Mouse (Mus musculus) lung, postnatal 0 days (tissue): ENCODE measurements at regions not wholly inside any gene's neighbourhood (a gene's known extent, or its start where the extent isn't known, plus 50 kb on each side); places are given as distances from the start of the nearest gene placed in this dataset.

ENCODE experiments used
- ATAC-seq: fragments of 200-750 bp; cut with Nextera tagmentation; 2 replicates; pipeline ENCODE4 v1.8.0; 2017; ENCODE audit warnings: moderate library complexity
- DNase-seq: peaks from one replicate; pipeline ENCODE4 v3.0.0-alpha.2; 2016; ENCODE audit warnings: low spot score
- H3K27ac ChIP-seq: fragments of 300-500 bp; sonication (generic); 2 replicates; pipeline ENCODE4 v1.5.1; 2014; ENCODE audit warnings: antibody characterized with exemption, mild to moderate bottlenecking, low read length, mixed read lengths
- H3K27me3 ChIP-seq: fragments of 300-500 bp; sonication (generic); replicated peaks from 2 replicates; pipeline ENCODE4 v1.6.1; 2014; ENCODE audit warnings: low read length, mixed read lengths; ENCODE audit not compliant: insufficient read depth
- H3K36me3 ChIP-seq: fragments of 300-500 bp; sonication (generic); 2 replicates; pipeline ENCODE4 v1.6.1; 2014; ENCODE audit warnings: low read length, mixed read lengths; ENCODE audit not compliant: insufficient read depth
- H3K4me1 ChIP-seq: fragments of 300-500 bp; sonication (generic); 2 replicates; pipeline ENCODE4 v1.6.1; 2014; ENCODE audit warnings: antibody characterized with exemption, low read depth, low read length, mixed read lengths; ENCODE audit not compliant: insufficient read depth
- H3K4me2 ChIP-seq: fragments of 300-500 bp; sonication (generic); replicated peaks from 2 replicates; pipeline ENCODE4 v1.6.1; 2014; ENCODE audit warnings: low read depth, mild to moderate bottlenecking, low read length, moderate library complexity, mixed read lengths
- H3K4me3 ChIP-seq: fragments of 300-500 bp; sonication (generic); 2 replicates; pipeline ENCODE4 v1.5.1; 2014; ENCODE audit warnings: low read depth, low read length
- H3K9ac ChIP-seq: fragments of 300-500 bp; sonication (generic); replicated peaks from 2 replicates; pipeline ENCODE4 v1.6.1; 2014; ENCODE audit warnings: low read depth, mild to moderate bottlenecking
- H3K9me3 ChIP-seq: fragments of 300-500 bp; sonication (generic); 2 replicates; pipeline ENCODE4 v1.6.1; 2016; ENCODE audit warnings: low read length, mixed read lengths
- CTCF ChIP-seq: IDR thresholded peaks from 2 replicates; pipeline ENCODE4 v1.5.1; 2016; ENCODE audit warnings: antibody characterized with exemption, mild to moderate bottlenecking
- EP300 ChIP-seq: IDR thresholded peaks from 2 replicates; pipeline ENCODE4 v1.6.1; 2016; ENCODE audit warnings: antibody characterized with exemption, mild to moderate bottlenecking, control low read depth
- WGBS: fragments of 180-500 bp; shearing (Covaris S2); extraction: QIAGEN DNeasy Blood & Tissue Kit; methylation state at CpG from one replicate; pipeline ENCODE4 v1.1.7; 2014; 5-methylcytosine and 5-hydroxymethylcytosine counted together

GRCm38 (mm10) chr10:99906778-99907435 is 108.5 kb upstream of the Kitl start:
- DNase-seq: no peak

DNA sequence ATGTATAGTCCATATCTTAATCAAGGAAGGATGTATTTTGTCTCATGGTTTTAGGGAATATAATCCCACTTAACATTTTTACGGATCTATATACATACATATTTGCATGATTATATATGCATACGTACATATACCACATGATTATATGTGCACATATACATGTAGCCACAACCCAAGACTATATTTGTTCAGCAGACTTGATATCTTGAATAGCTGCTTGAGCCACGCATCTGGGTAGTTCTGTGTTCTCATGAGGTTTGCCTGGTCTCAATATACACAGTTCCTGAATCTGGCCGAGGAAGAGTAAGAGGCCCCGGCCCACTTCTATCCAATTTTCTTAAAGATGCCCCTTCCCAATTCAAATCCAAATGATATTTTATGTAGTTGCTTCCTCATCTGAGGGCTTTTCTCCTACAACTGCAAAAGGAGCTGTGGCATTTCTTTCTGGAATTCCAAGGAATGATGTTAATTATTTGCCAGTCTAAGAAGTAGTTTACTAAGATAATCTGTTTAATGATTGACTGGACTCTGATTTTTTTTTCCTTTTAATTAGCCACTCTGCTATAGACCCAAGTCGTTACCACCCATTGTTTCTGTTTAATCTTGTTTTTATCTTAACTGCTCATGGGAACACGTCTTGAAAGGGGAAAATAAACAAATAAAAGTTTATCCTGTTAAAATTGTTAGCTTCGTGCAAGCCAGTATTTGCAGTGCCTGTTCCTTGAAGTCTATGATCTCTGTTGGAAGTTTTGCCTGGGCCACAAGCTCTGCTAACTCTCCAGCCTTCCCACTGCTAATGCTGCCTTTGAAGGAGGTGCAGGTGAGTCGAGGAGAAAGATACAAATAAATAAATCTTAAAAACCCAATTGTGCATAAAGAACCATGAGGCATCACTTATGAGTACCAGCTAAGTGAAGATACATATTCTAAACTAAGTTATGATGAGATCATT is 112.9 kb upstream of the Kitl start:
- H3K27me3 ChIP-seq: no peaks in the 10 kb centered on the region
- H3K4me1 ChIP-seq: no peaks in the 10 kb centered on the region
- H3K9me3 ChIP-seq: no peaks in the 10 kb centered on the region
- DNase-seq (no peak), ATAC-seq (no peak)
- TF ChIP-seq CTCF (no peak), EP300 (no peak)
- H3K36me3 ChIP-seq: no peaks in the 10 kb centered on the region
- 46% methylated on average over 9 of the region's 9 CpGs for WGBS
- no peak overlapping the region for H3K4me3 ChIP-seq
- no peak overlapping the region for H3K4me2 ChIP-seq
- H3K9ac ChIP-seq: no peak overlapping the region
- H3K27ac ChIP-seq: no peak overlapping the region

More at GRCm38 (mm10) chr10:99906778-99907435, 108.5 kb upstream of the Kitl start:
- no peaks in the 10 kb centered on the region for H3K9me3 ChIP-seq
- no peak overlapping the region for H3K9ac ChIP-seq
- WGBS: 84% methylated on average over 6 of the region's 6 CpGs
- no peak overlapping the region for H3K4me2 ChIP-seq
- no peak overlapping the region for H3K4me3 ChIP-seq
- no peaks in the 10 kb centered on the region for H3K27me3 ChIP-seq
- H3K4me1 ChIP-seq: no peaks in the 10 kb centered on the region
- ATAC-seq: no peak
- H3K36me3 ChIP-seq: no peaks in the 10 kb centered on the region
- TF ChIP-seq CTCF (no peak), EP300 (no peak)
- no peak overlapping the region for H3K27ac ChIP-seq

DNA sequence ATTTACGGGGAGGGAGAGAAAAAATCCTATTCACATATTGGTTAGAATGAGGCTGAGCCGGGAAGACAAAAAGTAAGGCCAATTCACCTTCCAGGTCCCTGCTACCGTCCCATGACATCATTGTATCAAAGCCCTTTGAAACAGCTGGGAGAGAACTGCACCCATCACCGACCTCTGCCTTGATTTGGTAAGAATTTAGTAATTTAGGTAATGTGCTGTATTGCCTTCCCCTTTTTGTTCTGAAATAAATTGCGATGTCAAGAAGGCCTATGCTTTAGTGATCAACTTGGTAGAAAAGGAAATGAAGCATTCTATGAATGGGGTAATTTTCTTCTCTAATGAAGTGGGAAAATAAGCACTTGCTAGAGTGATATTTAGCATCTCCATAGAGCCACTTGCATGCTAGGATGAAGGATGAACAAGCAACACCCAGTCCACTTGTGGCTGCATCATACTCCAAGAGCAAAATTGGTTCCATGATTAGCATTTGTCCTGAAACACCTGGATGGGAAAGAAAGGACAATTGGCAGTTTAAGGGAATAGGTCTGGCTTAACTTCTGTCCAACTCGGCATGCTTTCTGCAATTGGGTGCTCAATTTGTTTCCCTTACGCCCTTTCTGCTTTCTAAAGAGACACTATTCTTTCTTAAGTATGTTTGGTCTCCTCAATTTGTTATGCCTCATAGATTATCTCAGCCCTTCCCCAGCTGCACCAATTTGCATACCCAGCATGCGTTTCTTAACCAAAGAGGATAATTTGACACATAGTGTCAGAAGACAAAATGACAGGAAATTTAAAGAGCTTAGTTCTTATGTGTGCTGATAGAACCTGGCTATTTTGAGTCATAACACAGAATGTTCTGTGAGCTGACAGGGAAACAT is 114.2 kb upstream of the Kitl start:
- Histone ChIP-seq H3K4me3 (no peak overlapping the region), H3K27me3 (no peaks in the 10 kb centered on the region), H3K9ac (no peak overlapping the region), H3K27ac (no peak overlapping the region), H3K4me1 (no peaks in the 10 kb centered on the region), H3K36me3 (no peaks in the 10 kb centered on the region), H3K9me3 (no peaks in the 10 kb centered on the region), H3K4me2 (no peak overlapping the region)
- WGBS: 88% methylated on average over 8 of the region's 8 CpGs
- no peak for ATAC-seq
- DNase-seq: no peak
- TF ChIP-seq EP300: no peak
- no peak for TF ChIP-seq CTCF

- Histone ChIP-seq H3K4me3 (no peak overlapping the region), H3K9me3 (no peaks in the 10 kb centered on the region), H3K4me2 (no peak overlapping the region), H3K36me3 (no peaks in the 10 kb centered on the region), H3K9ac (no peak overlapping the region), H3K4me1 (no peaks in the 10 kb centered on the region), H3K27ac (no peak overlapping the region), H3K27me3 (no peaks in the 10 kb centered on the region)
- DNase-seq (no peak), ATAC-seq (no peak)
- TF ChIP-seq EP300 (no peak), CTCF (no peak)
- WGBS: 57% methylated on average over 3 of the region's 3 CpGs
Measured at GRCm38 (mm10) chr10:99893999-99894398, 121.4 kb upstream of the Kitl start.

- no peak for ATAC-seq
- Histone ChIP-seq H3K4me1 (no peaks in the 10 kb centered on the region), H3K27ac (no peak overlapping the region), H3K9me3 (no peaks in the 10 kb centered on the region), H3K4me3 (no peak overlapping the region), H3K9ac (no peak overlapping the region), H3K27me3 (no peaks in the 10 kb centered on the region), H3K4me2 (no peak overlapping the region), H3K36me3 (no peaks in the 10 kb centered on the region)
- DNase-seq: no peak
- TF ChIP-seq EP300 (no peak), CTCF (no peak)
- WGBS: 84% methylated on average over 3 of the region's 3 CpGs
Measured at GRCm38 (mm10) chr10:99891899-99892298, 123.5 kb upstream of the Kitl start.

- no peak overlapping the region for H3K4me3 ChIP-seq
- H3K36me3 ChIP-seq: no peaks in the 10 kb centered on the region
- no peak overlapping the region for H3K9ac ChIP-seq
- no peak overlapping the region for H3K27ac ChIP-seq
- H3K27me3 ChIP-seq: no peaks in the 10 kb centered on the region
- no peak for DNase-seq
- no peak for ATAC-seq
- no peak overlapping the region for H3K4me2 ChIP-seq
- H3K4me1 ChIP-seq: no peaks in the 10 kb centered on the region
- 48% methylated on average over 2 of the region's 2 CpGs for WGBS
- no peak for TF ChIP-seq EP300
- no peak for TF ChIP-seq CTCF
- no peaks in the 10 kb centered on the region for H3K9me3 ChIP-seq
Measured at GRCm38 (mm10) chr10:99881901-99882300, 122.4 kb upstream of the Csl start.
